Comparison of ENCODE assay signal across 15 mouse cellular contexts in the genomic region with DNA sequence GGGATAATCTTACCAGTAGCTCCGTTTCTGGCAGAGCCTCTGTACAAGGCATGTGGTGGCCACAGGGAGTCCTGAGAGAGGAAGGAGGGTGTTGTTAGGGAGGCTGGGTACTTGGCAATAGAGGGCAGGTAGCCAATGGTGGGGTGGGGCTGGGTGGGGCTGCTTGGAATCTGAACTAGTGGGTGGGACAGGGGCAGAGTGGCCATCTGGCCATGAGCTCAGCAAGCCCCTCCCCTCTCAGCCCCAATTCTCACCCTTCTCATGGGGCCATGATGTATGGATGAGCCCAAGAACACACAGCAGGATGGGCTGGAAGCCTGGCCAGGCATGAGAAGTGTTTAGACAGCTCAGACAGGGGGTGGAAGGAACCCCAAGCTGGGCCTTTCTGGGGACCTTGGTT. TPM values are rescaled to one million over a fixed set of nuclear protein-coding genes. Genes with fewer than 3 reads are reported as not detected.
A peak's percentile ranks its signal among the peaks of the same experiment; 100 is the strongest.
DNase-seq lines count a peak whose midpoint lies in the region; ATAC-seq and TF ChIP-seq lines count a peak whose summit lies in the region.
"Had no signal": no experiment of that assay in that cellular context is flagged by ENCODE, and none has a peak within 500 bp of the region (broad histone marks: within the 10 kb centered on the region; RNA-seq: fewer than 3 reads in every experiment).

No protein-coding gene starts in this region.

- ATAC-seq in liver, embryonic 16.5 days (ENCODE audit: low read depth): peak; percentile 17; the same call in 1 of the 2 replicates
- no peak for ATAC-seq in liver, embryonic 11.5 days (replicated peaks; ENCODE audit: low FRiP score)

- no peak overlapping the region for H3K27ac ChIP-seq in liver, embryonic 16.5 days (ENCODE audit: low read length)
- H3K27ac ChIP-seq in liver, embryonic 11.5 days (ENCODE audit: low read depth, low read length): no peak overlapping the region
- no peak overlapping the region for H3K27ac ChIP-seq in CH12.LX (ENCODE audit: insufficient read depth, low read depth)
- H3K27ac ChIP-seq in left cerebral cortex, adult 2 months: no peak overlapping the region
- H3K27ac ChIP-seq: forebrain, embryonic 12.5 days; kidney, embryonic 15.5 days had no signal

- no peak overlapping the region for H3K4me2 ChIP-seq in liver, embryonic 16.5 days (ENCODE audit: low read depth, low read length)
- H3K4me2 ChIP-seq in liver, embryonic 11.5 days: no peak overlapping the region
- H3K4me2 ChIP-seq in CH12.LX (ENCODE audit: insufficient read depth, low read depth, poor library complexity, severe bottlenecking) (0 out of 2 replicates have a peak overlapping the region, but pooled peaks have one; percentile 32), myocyte (ENCODE audit: low read depth) (peak overlapping the region; percentile 60)
- H3K4me2 ChIP-seq: forebrain, embryonic 12.5 days; kidney, embryonic 15.5 days had no signal

- no peaks in the 10 kb centered on the region for H3K27me3 ChIP-seq in liver, embryonic 16.5 days (ENCODE audit: control insufficient read depth, insufficient read depth, low read depth, low read length)
- H3K27me3 ChIP-seq in liver, embryonic 11.5 days (replicated peaks; ENCODE audit: control insufficient read depth, insufficient read depth, low read length): no peaks in the 10 kb centered on the region
- H3K27me3 ChIP-seq in CH12.LX (replicated peaks): no peaks in the 10 kb centered on the region
- H3K27me3 ChIP-seq in myocyte (ENCODE audit: control insufficient read depth, insufficient read depth, insufficient read length): no peaks in the 10 kb centered on the region
- H3K27me3 ChIP-seq: forebrain, embryonic 12.5 days; kidney, embryonic 15.5 days had no signal

- no peak for TF ChIP-seq POLR2A in CH12.LX (IDR thresholded peaks at IDR 0.05; ENCODE audit: low read depth, low read length)
- no peak for TF ChIP-seq POLR2A in myocyte (IDR thresholded peaks at IDR 0.05; ENCODE audit: insufficient read length, low read depth)

- no peak for TF ChIP-seq RAD21 in CH12.LX (IDR thresholded peaks at IDR 0.05; ENCODE audit: low read depth, low read length)

- no peak overlapping the region for H3ac ChIP-seq in myocyte (ENCODE audit: control insufficient read depth, insufficient read length)

- H3K4me1 ChIP-seq in liver, embryonic 16.5 days (ENCODE audit: control insufficient read depth, low read depth, low read length): peaks cover 29% of the 10 kb centered on the region
- H3K4me1 ChIP-seq in liver, embryonic 11.5 days (replicated peaks; ENCODE audit: control insufficient read depth, insufficient read depth, low read length): no peaks in the 10 kb centered on the region; the same call in 1 of the 2 replicates
- H3K4me1 ChIP-seq in CH12.LX (ENCODE audit: control insufficient read depth in 1 of 2, insufficient read depth in 2 of 2): peaks cover 18 to 23% of the 10 kb centered on the region in 2 experiments
- H3K4me1 ChIP-seq: forebrain, embryonic 12.5 days had no signal

- no peak for DNase-seq in liver, embryonic 11.5 days (ENCODE audit: low spot score)
- DNase-seq in CH12.LX (ENCODE audit: extremely low read depth): no peak
- DNase-seq in adipocyte (ENCODE audit: low spot score): peak; percentile 49
- no peak for DNase-seq in left cerebral cortex, adult 2 months (ENCODE audit: extremely low spot score in 1 of 2, low spot score in 2 of 2)
- DNase-seq in left cerebral cortex, postnatal 36 days (ENCODE audit: low spot score in 2 of 2): no peak
- DNase-seq: adrenal gland, adult 2 months; cerebellum, adult 18-20 months; liver; lung, postnatal 10 days had no signal

- intact Hi-C loops in left cerebral cortex, adult 2 months (cut with DNase I): no loop called here
- intact Hi-C loops in left cerebral cortex, postnatal 36 days (cut with DNase I): no loop called here

- in situ Hi-C loops in CH12.LX (cut with MboI; ENCODE audit: low pct_ligation_motif_present, low pct_unique_long_range_greater_than_20kb, low sequenced_read_pairs): no loop called here

- H3K79me2 ChIP-seq in CH12.LX (replicated peaks; ENCODE audit: control insufficient read depth, extremely low read depth, insufficient read depth, poor library complexity, severe bottlenecking): no peaks in the 10 kb centered on the region
- H3K79me2 ChIP-seq in myocyte (ENCODE audit: control insufficient read depth, insufficient read depth): no peaks in the 10 kb centered on the region

- no peak for TF ChIP-seq CTCF in CH12.LX (conservative IDR thresholded peaks at IDR 0.05 in 1 of 2, IDR thresholded peaks at IDR 0.05 in 1 of 2; ENCODE audit: low read depth in 2 of 2, low read length in 2 of 2)
- no peak for TF ChIP-seq CTCF in left cerebral cortex, adult 2 months (IDR thresholded peaks at IDR 0.05)

- no peak overlapping the region for H3K4me3 ChIP-seq in liver, embryonic 16.5 days (ENCODE audit: low read depth, low read length)
- no peak overlapping the region for H3K4me3 ChIP-seq in liver, embryonic 11.5 days (ENCODE audit: low read depth, low read length)
- H3K4me3 ChIP-seq in CH12.LX (replicated peaks in 1 of 3; ENCODE audit: low read depth in 2 of 3, low read length in 2 of 3, poor library complexity in 1 of 3) (peak overlapping the region in 1 of 3 experiments; percentile 4), myocyte (no peak overlapping the region)
- no peak overlapping the region for H3K4me3 ChIP-seq in left cerebral cortex, adult 2 months
- H3K4me3 ChIP-seq: forebrain, embryonic 12.5 days; kidney, embryonic 15.5 days had no signal

- no peaks in the 10 kb centered on the region for H3K36me3 ChIP-seq in liver, embryonic 16.5 days (ENCODE audit: control insufficient read depth, insufficient read depth)
- no peaks in the 10 kb centered on the region for H3K36me3 ChIP-seq in liver, embryonic 11.5 days (ENCODE audit: control insufficient read depth, insufficient read depth, low read length)
- H3K36me3 ChIP-seq in CH12.LX (replicated peaks in 1 of 2; ENCODE audit: control insufficient read depth in 1 of 2, insufficient read depth in 1 of 2, low read length in 1 of 2): peaks cover 0 to 4% of the 10 kb centered on the region in 2 experiments
- H3K36me3 ChIP-seq in myocyte (ENCODE audit: control insufficient read depth, insufficient read depth): no peaks in the 10 kb centered on the region
- H3K36me3 ChIP-seq: forebrain, embryonic 12.5 days; kidney, embryonic 15.5 days had no signal

- H3K9me3 ChIP-seq in liver, embryonic 16.5 days (replicated peaks; ENCODE audit: control insufficient read depth, low read length): peaks cover 5% of the 10 kb centered on the region; the same call in 1 of the 2 replicates
- H3K9me3 ChIP-seq in liver, embryonic 11.5 days (ENCODE audit: control insufficient read depth, low read length): peaks cover 9% of the 10 kb centered on the region
- peaks cover 19% of the 10 kb centered on the region for H3K9me3 ChIP-seq in CH12.LX (replicated peaks; ENCODE audit: low read length)
- H3K9me3 ChIP-seq: kidney, embryonic 15.5 days had no signal

- H3K9ac ChIP-seq in liver, embryonic 16.5 days (ENCODE audit: low read depth, low read length): no peak overlapping the region
- no peak overlapping the region for H3K9ac ChIP-seq in liver, embryonic 11.5 days (ENCODE audit: low read depth, low read length)
- H3K9ac ChIP-seq in CH12.LX (ENCODE audit: insufficient read depth, low read depth): 0 out of 2 replicates have a peak overlapping the region, but pooled peaks have one; percentile 13
- H3K9ac ChIP-seq: forebrain, embryonic 12.5 days; kidney, embryonic 15.5 days had no signal

- no peak for TF ChIP-seq EP300 in CH12.LX (IDR thresholded peaks at IDR 0.05; ENCODE audit: low read length)

- dilution Hi-C loops in CH12.LX (cut with MboI; ENCODE audit: extremely low pct_ligation_motif_present, extremely low pct_unique_long_range_greater_than_20kb, low sequenced_read_pairs): no loop called here

- WGBS in liver, embryonic 16.5 days (ENCODE audit: insufficient replicate concordance): 44% methylated on average over 1 of the region's 1 CpGs
- 76% methylated on average over 1 of the region's 1 CpGs for WGBS in liver, embryonic 11.5 days

RNA-seq across cellular contexts. Expression of a gene that starts 9.9 kb away (rescaled TPM):
- polyA plus RNA-seq in liver, embryonic 16.5 days (2015; fragmentation: Nextera tagmentation; extraction: Ambion mirVana): 0.70 and 0.85 TPM in 2 replicates
- polyA plus RNA-seq in liver, embryonic 11.5 days (2014; fragmentation: Nextera tagmentation; extraction: Ambion mirVana): 1.4 TPM in 2 replicates
- total RNA-seq in CH12.LX (2012; rRNA removed): 1.0 and 1.1 TPM in 2 replicates
- total RNA-seq in CH12.LX (2014; rRNA removed): 0.19 and 0.28 TPM in 2 replicates
- polyA plus RNA-seq in CH12.LX (2012; ENCODE audit: insufficient read length, low read depth): 0.40 and 0.63 TPM in 2 replicates
- 0.66 TPM for polyA plus RNA-seq in myocyte (2012; fragmentation: generic; extraction: Trizol)
- total RNA-seq in left cerebral cortex, adult 2 months (2021): under 1 TPM; 0.32 to 0.70 TPM
- total RNA-seq in left cerebral cortex, postnatal 36 days (2021): under 1 TPM; 0.57 to 0.67 TPM

RNA-seq across cellular contexts. Expression of a gene that starts 17.8 kb away (rescaled TPM):
- polyA plus RNA-seq in liver, embryonic 16.5 days (2015; fragmentation: Nextera tagmentation; extraction: Ambion mirVana): 45.8 and 48.6 TPM in 2 replicates
- 113 and 128 TPM in 2 replicates for polyA plus RNA-seq in liver, embryonic 11.5 days (2014; fragmentation: Nextera tagmentation; extraction: Ambion mirVana)
- total RNA-seq in CH12.LX (2012; rRNA removed) (139 and 148 TPM in 2 replicates), CH12.LX (2014; rRNA removed) (300 and 309 TPM in 2 replicates)
- polyA plus RNA-seq in CH12.LX (2012; ENCODE audit: insufficient read length, low read depth) (212 and 219 TPM in 2 replicates), myocyte (2012; fragmentation: generic; extraction: Trizol) (144 TPM)
- 100 to 1,000 TPM; 106 to 108 TPM for total RNA-seq in left cerebral cortex, adult 2 months (2021)
- 100 to 1,000 TPM in 1 of 2 experiments, 10 to 100 TPM in 1; 98.6 to 106 TPM for total RNA-seq in left cerebral cortex, postnatal 36 days (2021)

RNA-seq across cellular contexts. Expression of a gene that starts 18.1 kb away (rescaled TPM):
- 456 and 532 TPM in 2 replicates for polyA plus RNA-seq in liver, embryonic 16.5 days (2015; fragmentation: Nextera tagmentation; extraction: Ambion mirVana)
- polyA plus RNA-seq in liver, embryonic 11.5 days (2014; fragmentation: Nextera tagmentation; extraction: Ambion mirVana): 1,321 and 1,382 TPM in 2 replicates
- total RNA-seq in CH12.LX (2012; rRNA removed) (2,171 and 2,515 TPM in 2 replicates), CH12.LX (2014; rRNA removed) (976 and 984 TPM in 2 replicates)
- polyA plus RNA-seq in CH12.LX (2012; ENCODE audit: insufficient read length, low read depth) (649 and 718 TPM in 2 replicates), myocyte (2012; fragmentation: generic; extraction: Trizol) (1,480 TPM)
- 100 to 1,000 TPM; 251 to 253 TPM for total RNA-seq in left cerebral cortex, adult 2 months (2021)
- 100 to 1,000 TPM; 224 to 255 TPM for total RNA-seq in left cerebral cortex, postnatal 36 days (2021)

RNA-seq across cellular contexts. Expression of a gene that starts 55.6 kb away (rescaled TPM):
- polyA plus RNA-seq in liver, embryonic 16.5 days (2015; fragmentation: Nextera tagmentation; extraction: Ambion mirVana): 0.15 and 0.19 TPM in 2 replicates
- 0.38 and 0.75 TPM in 2 replicates for polyA plus RNA-seq in liver, embryonic 11.5 days (2014; fragmentation: Nextera tagmentation; extraction: Ambion mirVana)
- total RNA-seq in CH12.LX (2012; rRNA removed): 3.9 and 4.3 TPM in 2 replicates
- 4.7 and 5.5 TPM in 2 replicates for total RNA-seq in CH12.LX (2014; rRNA removed)
- polyA plus RNA-seq in CH12.LX (2012; ENCODE audit: insufficient read length, low read depth): 8.4 and 8.5 TPM in 2 replicates
- polyA plus RNA-seq in myocyte (2012; fragmentation: generic; extraction: Trizol): 0.11 TPM
- 1 to 10 TPM; 2.1 to 2.6 TPM for total RNA-seq in left cerebral cortex, adult 2 months (2021)
- 1 to 10 TPM; 2.0 to 2.1 TPM for total RNA-seq in left cerebral cortex, postnatal 36 days (2021)
- total RNA-seq: common myeloid progenitor, adult 5-6 weeks; granulocyte monocyte progenitor cell, adult 5-6 weeks had no signal

RNA-seq across cellular contexts. Expression of a gene that starts 59.9 kb away (rescaled TPM):
- 0.79 and 0.94 TPM in 2 replicates for polyA plus RNA-seq in liver, embryonic 16.5 days (2015; fragmentation: Nextera tagmentation; extraction: Ambion mirVana)
- 3.3 and 5.1 TPM in 2 replicates for polyA plus RNA-seq in liver, embryonic 11.5 days (2014; fragmentation: Nextera tagmentation; extraction: Ambion mirVana)
- total RNA-seq in CH12.LX (2012; rRNA removed) (5.8 and 6.1 TPM in 2 replicates), CH12.LX (2014; rRNA removed) (5.0 and 5.6 TPM in 2 replicates)
- polyA plus RNA-seq in CH12.LX (2012; ENCODE audit: insufficient read length, low read depth) (6.1 and 6.2 TPM in 2 replicates), myocyte (2012; fragmentation: generic; extraction: Trizol) (1.8 TPM)
- total RNA-seq in left cerebral cortex, adult 2 months (2021): 10 to 100 TPM in 1 of 2 experiments, 1 to 10 TPM in 1; 9.3 to 10.4 TPM
- 1 to 10 TPM; 8.8 to 9.5 TPM for total RNA-seq in left cerebral cortex, postnatal 36 days (2021)

Comparison
In these comparisons a context has a peak if more than half of its experiments do, and no peak if none do; other contexts are left out.
1. H3K4me2 ChIP-seq: peak in CH12.LX (single experiment) and myocyte (single experiment); none in liver, embryonic 16.5 days (single experiment) and liver, embryonic 11.5 days (single experiment).